Mouse (Mus musculus) spleen, adult 18-20 months (tissue): Measurements from ENCODE around the gene Lfng.

Experiments
- DNase-seq, 2 experiments: peaks; one replicate each; pipeline ENCODE4 v3.0.0; 2022; ENCODE audit warnings: mixed read lengths in 2 of 2

Lfng gene

DNA sequence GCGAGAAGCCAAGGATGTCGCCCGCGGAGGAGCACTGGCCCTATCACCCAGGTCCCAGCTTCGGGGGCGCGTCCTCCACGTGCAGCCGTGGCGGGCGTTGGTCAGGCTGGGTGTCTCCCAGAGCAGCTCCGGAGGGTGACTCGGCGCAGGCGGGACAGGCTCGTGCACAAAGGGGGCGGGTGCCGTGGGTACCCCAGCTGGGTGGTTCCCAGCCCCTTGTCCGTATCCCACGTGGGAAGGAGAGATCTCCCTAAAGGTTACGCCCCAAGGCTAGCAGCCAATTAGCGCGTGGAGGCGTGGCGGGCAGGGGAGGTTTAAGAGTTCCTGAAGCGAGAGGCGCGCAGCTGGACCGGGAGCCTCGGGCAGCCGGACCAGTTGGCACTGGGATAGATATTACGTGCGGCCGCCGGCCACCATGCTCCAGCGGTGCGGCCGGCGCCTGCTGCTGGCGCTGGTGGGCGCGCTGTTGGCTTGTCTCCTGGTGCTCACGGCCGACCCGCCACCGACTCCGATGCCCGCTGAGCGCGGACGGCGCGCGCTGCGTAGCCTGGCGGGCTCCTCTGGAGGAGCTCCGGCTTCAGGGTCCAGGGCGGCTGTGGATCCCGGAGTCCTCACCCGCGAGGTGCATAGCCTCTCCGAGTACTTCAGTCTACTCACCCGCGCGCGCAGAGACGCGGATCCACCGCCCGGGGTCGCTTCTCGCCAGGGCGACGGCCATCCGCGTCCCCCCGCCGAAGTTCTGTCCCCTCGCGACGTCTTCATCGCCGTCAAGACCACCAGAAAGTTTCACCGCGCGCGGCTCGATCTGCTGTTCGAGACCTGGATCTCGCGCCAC lies at the start of gene Lfng:
Gene Lfng (plus strand): TSS at position 320 of the 835 bp plus-strand sequence.
- peak; percentile 88 to 89 for DNase-seq

DNA sequence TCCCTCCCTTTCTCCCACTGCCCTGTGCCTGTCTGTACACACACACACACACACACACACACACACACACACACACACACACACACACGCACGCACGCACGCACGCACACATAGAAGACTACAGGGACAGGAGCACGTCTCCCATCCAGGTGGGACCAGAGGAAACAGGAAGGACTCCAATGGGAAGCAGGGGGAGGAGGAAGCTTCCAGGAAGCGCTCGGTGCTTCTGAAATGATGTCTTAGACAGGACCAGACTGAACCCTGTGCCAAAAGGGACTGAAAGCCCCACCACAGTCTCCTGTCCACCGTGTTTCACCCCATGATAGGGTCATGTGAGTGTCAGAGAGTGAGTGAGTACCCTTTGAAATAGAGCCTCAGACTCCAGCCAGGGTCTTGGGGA lies 44.5 kb upstream of the Lfng start:
- no peak for DNase-seq

DNA sequence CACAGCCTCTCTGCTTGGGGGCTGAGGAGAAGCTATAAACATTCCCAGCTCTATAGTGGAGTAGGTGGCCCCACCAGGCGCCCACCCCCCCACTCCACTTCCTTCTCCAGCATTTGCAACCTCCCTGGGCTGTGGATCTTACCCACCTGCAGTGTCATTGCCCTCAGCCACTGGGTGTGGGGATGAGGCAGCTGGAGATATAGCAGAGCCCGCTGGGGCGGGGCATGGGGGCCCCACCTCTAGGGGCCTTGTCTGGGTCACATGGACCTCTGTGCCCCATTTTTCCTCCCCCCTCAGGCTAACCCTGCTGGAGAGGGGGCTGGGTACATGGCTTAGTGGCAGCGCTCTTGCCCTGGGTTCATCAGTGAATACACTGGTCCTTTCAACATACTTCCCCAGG lies 42.2 kb upstream of the Lfng start, which contains the start of gene Grifin:
Gene Grifin (minus strand): TSS at position 176 of the 400 bp plus-strand sequence.
- DNase-seq, result no peak

DNA sequence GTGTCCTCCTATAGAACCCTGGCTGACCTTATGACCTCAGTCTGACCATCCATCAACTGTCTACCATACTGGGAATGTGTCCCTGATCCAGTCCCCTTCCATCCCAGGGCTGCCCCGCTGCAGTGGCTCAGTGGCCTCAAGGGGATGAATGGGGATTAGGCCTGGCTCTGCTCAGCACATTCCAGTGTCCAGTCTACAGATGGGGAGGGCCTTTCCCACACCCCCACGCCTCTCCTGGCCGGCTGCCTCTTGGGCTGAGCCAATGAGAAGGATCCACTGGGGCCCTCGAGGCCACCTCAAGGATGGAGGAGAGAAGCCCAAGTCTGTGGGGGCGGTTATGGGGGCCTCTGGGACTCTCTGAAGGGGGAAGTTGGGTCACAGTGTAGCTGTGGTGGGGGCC lies 41.7 kb upstream of the Lfng start:
- DNase-seq, result no peak

DNA sequence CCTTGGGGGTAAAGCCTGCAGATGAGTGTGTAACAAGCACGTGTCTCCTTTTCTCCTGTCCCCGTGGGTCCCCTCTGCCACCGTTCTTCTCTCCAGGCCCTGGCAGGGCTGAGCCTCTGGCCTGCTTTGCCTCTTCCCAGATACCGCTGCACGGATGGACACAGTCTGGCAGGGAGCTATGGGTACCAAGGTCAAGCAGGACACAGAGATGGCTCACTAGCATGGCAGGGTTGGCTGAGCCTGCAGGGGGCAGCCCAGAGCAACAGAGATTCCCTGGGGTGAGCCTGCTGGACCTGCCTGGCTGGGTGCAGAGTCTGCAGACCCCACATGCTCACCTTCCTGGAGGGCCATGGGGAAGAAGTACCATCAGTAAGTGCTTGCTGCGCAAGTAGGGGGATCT lies 41.3 kb upstream of the Lfng start:
- peak; percentile 59 to 75 for DNase-seq

DNA sequence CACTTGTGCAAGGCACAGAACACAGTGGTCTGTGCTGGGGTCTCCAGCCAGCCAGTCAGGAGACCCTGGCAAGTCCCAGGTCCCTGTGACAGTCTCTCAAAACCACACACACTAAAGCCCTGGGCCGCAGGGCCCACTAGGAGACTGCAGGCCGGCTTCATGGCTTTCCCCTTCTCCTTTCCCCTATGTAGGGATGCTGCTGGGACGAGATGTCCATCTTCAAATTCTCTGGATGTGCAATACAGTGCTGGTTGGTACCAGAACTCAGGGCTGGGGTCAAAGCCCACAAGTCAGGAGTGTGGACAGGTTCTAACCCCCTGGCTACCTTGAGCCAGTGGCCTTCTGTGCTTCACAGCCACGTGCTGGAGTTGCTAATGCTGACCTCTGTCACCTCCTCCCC lies 40.8 kb upstream of the Lfng start:
- DNase-seq, result no peak

DNA sequence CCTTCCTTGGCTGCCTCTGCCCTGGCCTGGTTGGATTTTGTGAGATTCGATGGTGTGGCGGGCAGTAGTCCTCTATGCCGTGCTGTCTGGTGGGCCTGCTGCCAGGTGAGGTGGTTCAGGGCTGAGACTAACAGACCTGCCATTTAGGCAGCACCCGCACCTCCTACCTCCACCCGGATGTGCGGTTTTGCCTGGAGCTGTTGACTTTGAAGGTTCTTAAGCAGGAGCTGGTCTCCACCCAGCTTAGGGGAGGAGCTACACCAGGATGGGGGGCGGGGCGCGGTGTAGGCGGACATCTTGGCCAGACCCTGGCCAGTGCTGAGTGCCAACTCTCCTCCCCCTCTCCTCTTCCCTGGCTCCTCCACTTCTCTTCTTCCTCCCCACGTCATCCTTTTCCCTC lies 39.8 kb upstream of the Lfng start:
- peak; percentile 82 to 86 for DNase-seq

DNA sequence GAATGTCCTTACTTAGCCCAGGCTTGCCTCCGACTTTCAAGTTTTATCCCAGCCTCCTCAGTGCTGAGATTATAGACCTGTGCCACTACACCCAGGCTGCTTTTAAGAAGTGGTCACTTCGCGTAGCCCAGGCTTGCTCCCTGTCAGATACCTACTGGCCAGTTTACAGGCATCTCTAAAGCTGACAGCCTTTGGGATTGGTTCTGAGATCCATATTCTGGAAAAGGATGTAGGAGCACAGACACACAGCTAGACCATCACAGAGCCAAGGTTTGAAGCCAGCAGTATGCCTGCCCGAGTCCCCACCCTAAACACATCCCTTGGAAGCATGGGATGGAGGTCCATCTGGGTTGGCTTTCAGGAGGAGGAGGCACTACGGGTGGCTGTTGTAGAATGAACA lies 39.4 kb upstream of the Lfng start:
- DNase-seq, result no peak

DNA sequence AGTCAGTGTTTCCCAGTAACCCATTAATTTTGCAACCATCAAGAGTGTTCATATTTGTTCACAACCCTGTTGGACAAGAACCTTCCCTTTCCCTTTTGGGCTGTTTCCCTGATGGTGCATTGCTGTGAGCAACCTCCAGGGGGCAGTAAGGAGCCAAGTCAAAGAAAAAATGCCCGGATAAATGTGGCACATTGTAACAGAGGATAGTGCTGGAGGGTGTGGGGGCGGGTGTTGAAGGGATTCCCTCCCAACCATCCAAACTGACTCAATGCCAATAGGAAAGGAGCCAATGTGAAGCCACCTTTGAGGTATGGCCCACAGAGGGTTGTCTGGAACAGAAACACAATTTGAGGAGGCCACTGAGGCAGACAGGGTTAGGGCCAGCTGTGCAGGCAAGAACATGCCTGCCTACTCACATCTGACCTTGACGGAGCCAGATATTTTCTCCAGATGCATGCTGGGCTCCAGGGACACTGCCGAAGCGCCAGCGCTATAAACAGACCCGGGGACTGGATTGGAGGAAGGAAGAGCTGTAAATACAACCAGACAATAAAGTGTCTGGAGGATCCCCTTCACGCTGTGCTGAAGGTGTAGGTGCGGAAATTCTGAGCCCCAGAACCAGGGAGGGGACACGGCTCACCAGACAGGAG lies 38.7 kb upstream of the Lfng start:
- DNase-seq, result peak; percentile 47 to 72

DNA sequence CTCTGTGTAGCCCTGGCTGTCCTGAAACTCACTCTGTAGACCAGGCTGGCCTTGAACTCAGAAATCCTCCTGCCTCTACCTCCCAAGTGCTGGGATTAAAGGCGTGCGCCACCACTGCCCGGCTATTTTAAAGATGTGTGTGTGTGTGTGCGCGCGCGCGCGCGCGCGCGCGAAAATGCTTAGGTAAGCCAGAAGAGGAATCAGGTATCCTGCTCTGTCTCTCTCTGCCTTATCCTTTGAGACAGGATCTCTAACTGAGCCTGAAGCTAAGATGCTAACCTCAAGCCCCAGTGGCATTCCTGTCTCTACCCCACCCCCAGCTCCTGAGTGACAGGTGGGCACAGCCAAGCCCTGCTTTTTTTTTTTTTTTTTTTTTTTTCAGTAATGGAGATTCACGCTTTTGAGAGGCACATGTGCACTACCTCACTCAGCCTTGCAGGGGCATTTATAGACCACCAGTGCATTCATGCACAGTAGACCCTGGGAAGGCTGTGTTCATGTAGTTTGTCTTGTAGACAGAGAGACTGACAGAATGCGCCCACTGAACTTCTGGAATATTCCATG lies 38.0 kb upstream of the Lfng start:
- DNase-seq, result no peak

DNA sequence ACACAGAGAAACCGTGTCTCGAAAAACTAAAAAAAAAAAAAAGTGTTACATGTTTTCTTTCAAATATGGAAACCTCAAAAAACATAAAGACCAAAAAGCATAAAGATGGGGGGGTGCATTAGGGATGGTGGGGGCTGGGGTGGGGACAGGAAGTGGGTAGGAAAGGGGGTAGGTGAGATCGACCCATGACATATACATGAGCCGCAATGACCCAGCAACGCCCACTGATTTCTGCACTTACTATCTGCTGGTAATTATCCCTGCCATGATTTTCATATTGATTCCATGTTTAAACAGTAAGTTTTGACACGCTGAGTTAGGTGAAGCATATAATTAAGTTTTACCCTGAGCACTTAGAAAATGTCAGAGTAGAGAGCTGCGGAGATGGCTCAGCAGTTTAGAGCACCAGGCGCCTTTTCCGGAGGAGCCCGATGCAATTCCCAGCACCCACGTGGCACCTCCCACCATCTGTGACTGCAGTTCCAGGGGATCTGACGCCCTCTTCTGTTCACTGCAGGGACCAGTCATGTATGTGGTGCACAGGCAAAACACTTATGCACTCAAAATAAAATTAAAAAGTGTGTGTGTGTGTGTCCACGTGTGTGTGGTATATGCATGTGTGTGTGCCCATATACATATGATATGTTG lies 36.8 kb upstream of the Lfng start:
- DNase-seq, result no peak

DNA sequence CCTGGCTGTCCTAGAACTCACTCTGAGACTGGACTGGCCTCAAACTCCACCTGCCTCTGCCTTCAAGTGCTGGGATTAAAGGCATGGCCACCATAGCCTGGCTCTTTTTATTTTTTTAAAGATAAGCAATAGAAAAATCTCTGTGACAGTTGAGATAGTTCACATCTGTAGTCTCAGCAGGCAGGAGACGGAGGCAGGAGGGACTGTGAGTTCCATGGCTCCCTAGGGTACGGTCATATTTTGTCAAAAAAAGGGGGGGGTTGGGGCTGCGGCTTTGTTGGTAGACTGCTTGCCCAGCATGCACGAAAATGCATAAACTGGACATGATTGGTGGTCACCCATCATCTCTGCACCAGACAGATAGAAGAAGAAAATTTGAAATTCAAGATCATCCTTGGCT lies 35.9 kb upstream of the Lfng start:
- no peak for DNase-seq

DNA sequence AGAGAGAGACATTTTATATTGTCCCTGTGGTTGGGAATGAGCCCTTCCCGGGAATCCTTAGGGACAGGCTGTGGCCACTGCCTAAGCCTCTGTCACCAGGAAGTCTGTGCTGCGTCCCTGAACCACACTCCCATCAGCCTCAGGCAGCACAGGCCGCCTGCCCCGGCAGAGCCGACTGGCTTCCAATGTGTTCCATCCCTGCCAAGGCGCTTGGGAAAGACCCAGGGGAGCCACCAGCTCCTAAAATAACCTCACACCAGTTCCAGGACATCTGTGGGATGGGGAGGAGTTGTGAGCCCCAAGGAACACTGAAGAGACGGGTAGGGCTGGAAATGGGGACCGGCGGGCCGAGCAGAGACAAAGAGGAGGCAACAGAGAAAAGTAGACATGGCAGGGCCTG lies 35.4 kb upstream of the Lfng start:
- DNase-seq, result no peak

DNA sequence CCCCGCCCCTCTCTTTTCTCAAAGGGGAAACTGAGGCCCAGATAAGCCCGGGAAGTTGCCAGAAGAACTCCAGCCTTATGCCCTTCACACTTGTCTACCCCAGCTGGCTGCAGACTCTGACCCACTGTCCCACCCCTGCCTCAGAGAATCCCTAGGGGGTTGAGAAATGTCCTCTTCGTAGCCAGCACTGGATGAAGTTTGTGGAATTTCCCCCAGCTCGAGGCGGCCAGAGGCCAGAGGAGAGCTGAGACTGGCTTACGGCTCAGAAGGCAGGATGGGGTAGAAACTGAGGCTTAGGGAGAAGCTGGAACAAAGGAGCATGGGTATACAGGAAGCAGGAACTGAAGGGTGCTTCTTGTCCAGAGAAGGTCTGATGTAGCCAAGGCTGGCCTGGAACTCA lies 34.5 kb upstream of the Lfng start:
- DNase-seq, result no peak

DNA sequence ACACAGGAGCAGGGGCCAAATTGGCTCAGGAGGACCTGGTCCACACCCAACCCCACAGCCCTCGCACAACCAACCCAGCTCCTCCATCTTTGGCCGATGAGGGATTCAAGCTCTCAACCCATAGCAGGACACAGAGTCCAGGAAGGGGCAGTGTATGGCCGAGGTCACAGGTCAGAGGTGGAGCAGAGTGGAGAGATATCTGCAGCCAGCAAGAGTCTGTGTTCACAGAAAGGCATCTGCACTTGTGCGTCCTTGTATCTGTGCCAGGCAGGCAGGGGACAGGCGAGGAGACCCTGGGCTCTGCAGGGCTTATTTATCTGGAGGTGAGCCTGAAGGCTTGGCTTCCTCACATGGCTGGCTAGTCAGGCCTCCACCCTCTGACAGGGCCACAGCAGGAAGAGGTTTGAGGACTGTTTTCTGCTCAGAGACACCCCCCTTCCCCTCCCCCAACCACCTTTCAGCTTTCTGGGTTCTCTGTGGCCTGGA lies 31.7 kb upstream of the Lfng start:
- DNase-seq, result peak; percentile 34 to 54

DNA sequence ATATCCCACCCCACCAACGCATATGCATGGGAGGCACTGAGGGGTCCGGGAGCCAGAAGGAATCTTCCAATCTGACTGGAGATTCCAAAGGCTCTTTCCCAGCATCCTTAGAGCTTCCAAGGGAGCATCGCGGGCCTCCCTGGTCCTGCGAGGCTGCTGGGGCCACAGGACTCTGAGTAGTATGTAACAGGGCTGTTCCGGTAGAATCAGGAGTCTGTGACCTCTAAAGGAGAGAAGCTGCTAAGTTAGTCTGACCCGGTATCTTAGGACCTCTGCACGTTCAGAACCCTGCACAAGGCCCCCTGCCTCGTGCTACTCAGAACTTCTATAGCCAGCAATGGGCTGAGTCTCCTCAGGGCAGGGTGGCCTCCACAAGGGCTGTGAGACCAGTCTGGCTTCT lies 27.9 kb upstream of the Lfng start:
- no peak for DNase-seq

DNA sequence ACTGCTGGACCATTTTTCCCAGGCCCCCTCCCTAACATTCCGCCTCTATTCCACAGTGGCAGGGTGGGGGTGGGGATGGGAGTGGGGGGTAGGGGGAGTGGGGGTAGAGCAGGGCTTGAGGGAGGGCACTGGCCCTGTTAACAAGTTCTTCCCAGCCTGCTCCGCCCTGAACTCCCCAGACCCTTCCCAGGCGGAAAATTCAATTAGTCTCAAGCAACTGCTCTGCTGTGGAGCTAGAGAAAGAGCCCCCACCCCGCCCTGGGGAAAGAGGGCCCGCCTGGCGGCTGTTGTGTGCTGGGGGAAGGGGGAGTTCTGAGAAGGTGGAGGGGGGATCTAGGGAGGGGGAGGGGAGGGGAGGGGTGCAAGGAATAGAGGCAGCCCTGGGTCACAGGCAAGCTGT lies 27.3 kb upstream of the Lfng start:
- DNase-seq, result no peak

DNA sequence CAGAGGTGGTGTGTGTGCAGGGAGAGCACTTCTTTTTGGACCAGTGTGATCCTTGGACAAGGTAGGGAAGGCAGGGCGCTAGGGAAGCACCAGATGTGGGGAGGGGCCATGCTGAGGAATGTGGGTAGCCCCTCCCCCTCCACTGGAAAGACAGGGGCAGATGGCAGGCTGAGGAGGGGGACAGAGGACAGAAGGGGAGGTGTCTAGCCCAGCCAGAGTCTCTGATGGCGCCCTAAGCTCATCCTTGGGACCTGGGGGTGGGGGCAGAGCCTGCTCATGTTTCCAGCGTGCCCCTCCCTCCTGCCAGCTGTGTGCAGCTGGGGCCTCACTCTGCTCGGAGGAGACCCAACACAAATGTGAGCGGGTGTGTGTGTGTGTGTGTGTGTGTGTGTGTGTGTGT lies 25.6 kb upstream of the Lfng start:
- DNase-seq, result no peak

DNA sequence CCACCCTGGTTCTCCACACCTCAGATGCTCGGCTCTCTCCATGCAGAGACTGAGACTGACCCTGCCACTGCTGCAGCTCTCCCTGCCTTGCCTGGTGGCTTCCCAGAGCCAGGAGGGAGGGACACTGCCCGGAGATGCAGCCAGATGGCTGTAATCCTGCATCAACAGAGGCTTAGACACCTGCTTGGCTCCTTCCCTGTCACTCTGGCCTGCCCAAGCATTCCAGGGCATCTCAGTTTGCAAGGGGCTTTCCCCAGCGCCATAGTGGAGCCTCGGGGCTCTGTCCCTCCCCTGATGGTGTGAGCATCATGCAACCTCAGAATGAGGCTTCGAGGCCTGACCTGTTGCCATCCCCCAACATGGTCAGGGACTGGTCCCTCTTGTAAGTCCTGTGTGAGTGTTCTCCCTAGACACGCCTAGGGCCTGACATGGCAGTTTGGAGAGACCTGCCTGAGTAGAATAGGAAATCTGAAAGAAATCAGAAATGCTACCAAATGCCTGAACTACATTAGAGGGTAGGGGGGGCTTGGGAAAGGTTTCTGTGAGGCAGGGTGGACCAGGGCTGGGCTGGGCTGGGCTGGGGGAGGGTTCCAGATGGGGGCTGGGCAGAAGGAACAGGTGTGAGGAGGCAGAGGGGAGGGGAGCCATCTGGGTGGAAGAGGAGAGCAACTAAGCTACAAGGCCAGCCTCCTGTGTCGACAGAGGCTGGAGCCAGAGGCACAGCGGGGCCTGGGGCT lies 24.0 kb upstream of the Lfng start:
- no peak for DNase-seq

DNA sequence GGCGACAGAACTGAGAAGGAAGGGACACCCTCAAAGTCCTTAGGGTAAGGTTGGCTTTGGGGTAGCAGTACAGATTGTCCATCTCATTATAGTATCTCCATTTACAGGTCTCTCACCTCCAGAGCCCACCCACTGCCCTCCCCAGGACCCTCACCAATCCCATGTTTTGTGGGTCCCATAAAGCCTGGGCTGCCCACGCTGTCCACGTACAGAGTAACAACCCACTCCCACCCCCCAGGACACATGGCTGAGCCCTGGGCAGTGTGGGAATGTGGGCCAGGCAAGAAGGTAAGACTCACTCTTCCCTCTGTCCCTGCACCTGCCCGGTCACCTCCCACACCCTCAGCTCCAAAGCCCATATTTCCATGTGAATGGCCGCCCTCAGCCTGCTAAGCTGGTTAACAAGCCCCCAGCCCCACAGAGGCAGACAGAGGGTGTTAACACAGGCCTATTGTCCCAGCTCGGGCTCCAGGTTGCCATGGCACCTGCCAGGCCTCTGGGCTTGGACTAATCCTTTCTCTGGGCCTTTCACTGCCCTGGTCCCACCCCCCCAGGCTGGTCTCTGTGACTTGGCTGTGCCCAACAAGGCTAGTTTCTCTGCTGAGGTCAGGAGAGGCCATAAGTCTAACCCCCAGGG lies 23.3 kb upstream of the Lfng start:
- DNase-seq, result no peak

DNA sequence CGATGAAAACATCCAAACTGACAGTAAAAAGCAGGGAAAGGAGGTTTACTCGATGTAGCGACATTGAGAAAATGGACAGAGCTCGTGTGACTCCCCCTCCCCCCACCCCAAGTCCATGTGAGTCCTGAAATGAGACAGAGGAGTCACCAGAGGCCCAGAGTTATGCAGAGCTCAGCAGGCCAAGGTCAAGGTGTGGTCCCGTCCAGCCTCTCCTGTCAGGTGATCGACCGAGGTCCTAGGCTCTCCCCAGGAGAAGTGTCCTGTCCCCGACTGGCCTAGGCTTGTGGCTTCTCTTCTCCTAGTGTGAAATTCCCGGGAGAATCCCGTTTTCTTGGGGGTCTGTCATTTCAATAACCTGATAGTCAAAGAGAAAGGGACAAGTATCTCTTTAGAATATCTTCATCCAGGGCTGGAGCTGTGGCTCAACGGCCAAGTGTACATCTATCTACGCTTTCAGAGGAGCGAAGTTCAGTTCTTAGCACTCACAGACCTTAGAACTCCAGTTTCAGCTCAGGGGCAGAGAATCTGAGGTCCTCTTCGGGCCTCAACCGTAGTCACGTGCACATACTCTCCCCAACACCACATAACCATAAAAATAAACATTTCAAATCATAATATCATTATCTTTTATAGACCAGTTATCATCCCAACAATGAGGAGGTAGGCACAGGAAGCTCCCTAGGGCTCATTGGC lies 17.9 kb upstream of the Lfng start:
- no peak for DNase-seq

DNA sequence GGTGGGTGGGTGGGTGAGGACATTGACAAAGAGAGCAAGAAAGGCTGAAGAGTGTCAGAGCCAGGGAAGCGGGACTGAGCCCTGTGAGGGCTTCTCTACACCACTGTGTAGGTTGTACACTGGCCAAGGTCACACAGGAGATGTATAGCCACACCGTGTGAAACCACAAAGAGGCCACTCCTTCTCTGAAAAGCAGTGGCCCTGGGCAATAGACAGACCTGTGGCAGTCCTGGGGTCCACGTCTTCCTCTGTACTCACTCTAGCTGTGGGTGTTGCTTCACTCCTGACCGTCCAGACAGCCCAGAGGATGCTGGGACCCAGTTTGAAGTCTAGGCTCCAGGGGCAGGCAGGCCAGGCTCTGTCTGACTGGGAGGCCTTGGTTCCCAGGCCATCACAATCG lies 12.3 kb upstream of the Lfng start:
- DNase-seq, result no peak
